Mouse (Mus musculus) neural tube, embryonic 15.5 days (tissue): ENCODE data around the gene Tgm5. TPM values are rescaled to one million over a fixed set of nuclear protein-coding genes. Genes with fewer than 3 reads are reported as not detected.

Experiments used
- ATAC-seq: fragments of 200-750 bp; cut with Nextera tagmentation; 2 replicates; pipeline ENCODE4 v1.8.0; 2017; ENCODE audit warnings: mild to moderate bottlenecking, moderate TSS enrichment, moderate library complexity; ENCODE audit not compliant: low FRiP score
- H3K27ac ChIP-seq: fragments of 300-500 bp; sonication (generic); replicated peaks from 2 replicates; pipeline ENCODE4 v1.5.1; 2015; ENCODE audit warnings: mild to moderate bottlenecking, inconsistent platforms
- H3K27me3 ChIP-seq: fragments of 300-500 bp; sonication (generic); replicated peaks from 2 replicates; pipeline ENCODE4 v1.6.1; 2015; ENCODE audit warnings: inconsistent platforms
- H3K36me3 ChIP-seq: fragments of 300-500 bp; sonication (generic); 2 replicates; pipeline ENCODE4 v1.6.1; 2015; ENCODE audit warnings: inconsistent platforms
- H3K4me1 ChIP-seq: fragments of 300-500 bp; sonication (generic); 2 replicates; pipeline ENCODE4 v1.6.1; 2015; ENCODE audit warnings: inconsistent platforms
- H3K4me2 ChIP-seq: fragments of 300-500 bp; sonication (generic); 2 replicates; pipeline ENCODE4 v1.6.1; 2015; ENCODE audit warnings: inconsistent platforms, mild to moderate bottlenecking, moderate library complexity
- H3K4me3 ChIP-seq: fragments of 300-500 bp; sonication (generic); replicated peaks from 2 replicates; pipeline ENCODE4 v1.5.1; 2015; ENCODE audit warnings: mild to moderate bottlenecking, inconsistent platforms
- H3K9ac ChIP-seq: fragments of 300-500 bp; sonication (generic); replicated peaks from 2 replicates; pipeline ENCODE4 v1.6.1; 2015; ENCODE audit warnings: mild to moderate bottlenecking, inconsistent platforms
- H3K9me3 ChIP-seq: fragments of 300-500 bp; sonication (generic); replicated peaks from 2 replicates; pipeline ENCODE4 v1.6.1; 2016; ENCODE audit warnings: inconsistent platforms
- WGBS: fragments of 180-500 bp; shearing (Covaris S2); methylation state at CpG from one replicate; pipeline ENCODE4 v1.1.7; 2015; ENCODE audit warnings: mixed read lengths; 5-methylcytosine and 5-hydroxymethylcytosine counted together
- polyA plus RNA-seq: library from polyadenylated mRNA; unstranded; fragments of >200 nt; fragmentation: Nextera tagmentation; extraction: Ambion mirVana; gene quantifications from 2 replicates; pipeline ENCODE4 v1.2.1, GENCODE M21; 2015

Gene Tgm5
- polyA plus RNA-seq, 1 experiment from 2014 or later = 0.09 TPM

DNA sequence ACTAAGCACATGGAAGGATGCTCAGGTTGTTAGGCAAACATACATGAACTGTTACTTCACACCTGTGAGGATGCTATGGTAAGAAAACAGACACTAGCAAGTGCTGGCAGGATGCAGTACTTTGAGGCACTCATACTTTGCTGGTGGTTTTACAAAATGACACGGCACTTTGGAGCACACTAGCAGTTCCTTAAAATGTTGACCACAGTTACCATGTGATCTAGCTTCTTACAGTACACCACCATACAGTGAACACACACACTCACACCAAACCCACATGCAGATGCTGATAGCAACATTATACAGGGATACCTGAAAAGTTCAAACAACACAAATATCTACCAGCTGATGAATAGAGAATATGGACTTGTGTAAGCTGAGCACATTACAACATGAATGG, 3.0 kb downstream of the Tgm5 start:
- no peak overlapping the region for H3K4me3 ChIP-seq
- H3K36me3 ChIP-seq = no peaks in the 10 kb centered on the region
- no peak for ATAC-seq
- H3K9me3 ChIP-seq = no peaks in the 10 kb centered on the region
- H3K27ac ChIP-seq = no peak overlapping the region
- WGBS = 88% methylated on average over 1 of the region's 1 CpGs
- H3K27me3 ChIP-seq = no peaks in the 10 kb centered on the region
- H3K4me1 ChIP-seq = peaks cover 4% of the 10 kb centered on the region; the same call in 1 of the 2 replicates
- no peak overlapping the region for H3K4me2 ChIP-seq
- no peak overlapping the region for H3K9ac ChIP-seq

DNA sequence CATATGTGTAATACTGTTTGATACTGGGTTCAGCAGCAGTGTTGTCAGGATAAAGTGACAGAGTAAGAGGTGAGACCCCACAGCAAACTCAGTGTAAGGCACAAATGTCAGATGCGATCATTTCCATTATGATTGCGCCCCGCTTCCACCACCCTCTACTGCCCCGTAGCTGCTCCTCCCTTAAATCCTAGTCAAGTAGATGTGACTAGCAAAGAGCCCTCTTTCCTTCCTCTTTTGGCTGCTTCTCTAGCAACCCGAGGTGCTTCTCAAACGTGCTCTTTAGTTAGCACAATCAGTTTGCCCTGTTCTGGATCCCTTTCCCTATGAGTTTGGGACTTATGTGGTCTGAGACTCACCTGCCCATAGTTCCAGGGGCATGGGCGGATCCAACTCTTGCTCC, 10.9 kb downstream of the Tgm5 start:
- no peak overlapping the region for H3K4me2 ChIP-seq
- no peaks in the 10 kb centered on the region for H3K4me1 ChIP-seq
- no peaks in the 10 kb centered on the region for H3K27me3 ChIP-seq
- no peaks in the 10 kb centered on the region for H3K36me3 ChIP-seq
- no peak overlapping the region for H3K9ac ChIP-seq
- H3K9me3 ChIP-seq = no peaks in the 10 kb centered on the region
- H3K4me3 ChIP-seq = no peak overlapping the region
- H3K27ac ChIP-seq = no peak overlapping the region
- WGBS = 89% methylated on average over 7 of the region's 7 CpGs
- ATAC-seq = no peak

DNA sequence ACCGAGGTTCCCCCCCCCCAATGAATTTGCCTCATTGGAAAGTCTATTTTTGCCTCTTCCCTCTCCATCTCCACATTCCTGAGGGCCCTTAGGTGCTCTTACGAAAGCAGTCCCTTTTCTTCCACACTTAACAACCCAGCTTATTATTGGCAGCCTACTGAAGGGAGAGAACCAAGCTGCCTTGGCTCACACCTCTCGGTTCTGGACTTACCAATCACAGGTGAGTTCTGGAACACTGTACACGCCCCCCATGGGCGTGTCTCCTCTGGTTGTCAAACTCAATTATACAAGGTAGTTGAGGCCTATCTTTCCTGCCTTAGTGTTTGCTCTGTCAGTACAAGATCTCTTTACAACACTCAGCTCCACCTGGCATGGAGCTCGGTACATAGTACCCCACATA, 13.8 kb downstream of the Tgm5 start:
- no peak overlapping the region for H3K4me3 ChIP-seq
- no peaks in the 10 kb centered on the region for H3K4me1 ChIP-seq
- H3K9me3 ChIP-seq = no peaks in the 10 kb centered on the region
- no peak overlapping the region for H3K27ac ChIP-seq
- no peak overlapping the region for H3K4me2 ChIP-seq
- no peak overlapping the region for H3K9ac ChIP-seq
- H3K27me3 ChIP-seq = no peaks in the 10 kb centered on the region
- no peaks in the 10 kb centered on the region for H3K36me3 ChIP-seq
- 80% methylated on average over 6 of the region's 6 CpGs for WGBS
- ATAC-seq = no peak

DNA sequence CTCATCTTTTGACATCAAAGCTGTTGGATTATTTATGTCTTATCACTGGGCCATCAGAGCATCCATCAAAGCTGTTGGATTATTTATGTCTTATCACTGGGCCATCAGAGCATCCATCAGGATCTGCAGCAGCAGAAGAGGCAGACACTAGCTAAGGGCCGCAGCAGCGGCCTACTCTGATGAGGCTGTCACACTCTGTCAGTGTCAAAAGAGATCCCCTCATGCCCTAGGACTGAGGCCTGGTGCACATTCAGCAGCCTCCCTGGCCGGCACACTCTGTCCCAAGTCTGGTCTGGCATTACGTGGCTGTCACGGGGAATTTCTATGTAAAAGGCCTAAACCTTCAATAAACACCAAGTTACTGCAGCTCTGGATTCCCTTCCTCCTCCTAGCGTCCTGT, 16.1 kb downstream of the Tgm5 start:
- H3K9ac ChIP-seq = no peak overlapping the region
- no peak overlapping the region for H3K4me3 ChIP-seq
- no peaks in the 10 kb centered on the region for H3K27me3 ChIP-seq
- no peak for ATAC-seq
- 66% methylated on average over 6 of the region's 6 CpGs for WGBS
- no peaks in the 10 kb centered on the region for H3K4me1 ChIP-seq
- no peaks in the 10 kb centered on the region for H3K36me3 ChIP-seq
- H3K4me2 ChIP-seq = no peak overlapping the region
- no peak overlapping the region for H3K27ac ChIP-seq
- no peaks in the 10 kb centered on the region for H3K9me3 ChIP-seq

DNA sequence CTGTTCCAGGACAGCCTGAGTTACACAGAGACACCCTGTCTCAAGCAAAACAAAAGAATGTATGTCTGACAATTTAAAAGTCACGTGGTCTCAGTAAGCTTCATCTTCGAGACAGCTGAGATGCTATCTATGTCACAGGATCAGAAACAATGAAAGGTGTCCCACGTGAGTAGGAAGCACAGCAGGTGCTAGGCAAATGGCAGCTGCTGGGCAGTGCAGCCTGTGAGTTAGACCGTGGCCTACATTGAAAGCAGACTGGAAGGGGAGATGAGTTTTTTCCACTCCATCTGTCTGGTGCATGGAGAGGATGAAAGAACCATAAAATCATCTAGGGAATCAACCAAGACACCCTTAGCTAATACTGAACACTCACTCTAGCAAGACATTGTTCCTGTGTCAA, 18.5 kb downstream of the Tgm5 start:
- Histone ChIP-seq H3K27ac (no peak overlapping the region), H3K4me3 (no peak overlapping the region), H3K9me3 (no peaks in the 10 kb centered on the region), H3K4me2 (no peak overlapping the region), H3K9ac (no peak overlapping the region), H3K27me3 (no peaks in the 10 kb centered on the region), H3K36me3 (no peaks in the 10 kb centered on the region), H3K4me1 (no peaks in the 10 kb centered on the region)
- no peak for ATAC-seq
- 64% methylated on average over 4 of the region's 4 CpGs for WGBS

DNA sequence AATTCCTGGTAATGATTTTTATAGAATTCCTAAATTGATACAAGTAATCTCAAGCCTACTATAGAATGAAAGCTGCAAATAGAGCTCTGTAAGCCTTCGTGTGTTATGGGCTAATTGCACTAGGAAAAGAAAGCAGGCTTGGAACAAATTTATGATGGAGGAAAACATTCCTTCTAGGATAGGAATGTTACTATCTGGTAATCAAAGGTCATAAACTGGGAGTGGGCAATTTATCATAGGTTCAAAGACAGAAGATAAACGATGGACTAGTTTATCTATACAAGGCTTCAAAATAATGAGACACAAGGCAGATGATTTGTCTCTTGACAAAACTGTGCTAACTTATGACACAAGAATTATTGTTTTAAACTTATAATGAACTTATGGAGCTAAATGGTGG, 24.3 kb downstream of the Tgm5 start:
- no peaks in the 10 kb centered on the region for H3K36me3 ChIP-seq

DNA sequence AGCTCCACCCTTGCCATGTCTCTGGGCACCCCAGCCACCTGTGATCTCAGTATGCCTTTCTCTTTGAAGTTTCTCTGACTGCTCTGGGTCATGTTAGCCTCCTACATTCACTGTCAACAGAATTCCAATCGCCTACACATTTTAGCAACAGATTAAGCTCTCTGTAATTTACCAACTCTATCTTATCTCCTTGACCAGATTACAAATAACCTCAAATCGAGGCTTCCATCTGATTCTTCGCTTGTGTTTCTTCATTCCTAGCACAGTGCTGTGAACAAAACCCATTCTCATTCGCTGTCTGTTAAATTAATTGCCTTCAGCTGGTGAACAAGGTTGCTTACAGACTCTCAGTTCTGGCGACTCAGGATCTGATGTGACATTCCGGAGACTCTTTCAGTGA, 27.6 kb downstream of the Tgm5 start:
- Histone ChIP-seq H3K27ac (no peak overlapping the region), H3K4me2 (no peak overlapping the region), H3K27me3 (no peaks in the 10 kb centered on the region), H3K4me3 (no peak overlapping the region), H3K4me1 (no peaks in the 10 kb centered on the region), H3K36me3 (no peaks in the 10 kb centered on the region), H3K9me3 (no peaks in the 10 kb centered on the region), H3K9ac (no peak overlapping the region)
- WGBS = 63% methylated on average over 6 of the region's 6 CpGs
- ATAC-seq = no peak

More for the DNA sequence above, 24.3 kb downstream of the Tgm5 start:
- Histone ChIP-seq H3K27ac (no peak overlapping the region), H3K4me3 (no peak overlapping the region), H3K4me1 (no peaks in the 10 kb centered on the region), H3K9me3 (no peaks in the 10 kb centered on the region), H3K4me2 (no peak overlapping the region), H3K27me3 (no peaks in the 10 kb centered on the region), H3K9ac (no peak overlapping the region)
- 58% methylated on average over 2 of the region's 2 CpGs for WGBS
- no peak for ATAC-seq

DNA sequence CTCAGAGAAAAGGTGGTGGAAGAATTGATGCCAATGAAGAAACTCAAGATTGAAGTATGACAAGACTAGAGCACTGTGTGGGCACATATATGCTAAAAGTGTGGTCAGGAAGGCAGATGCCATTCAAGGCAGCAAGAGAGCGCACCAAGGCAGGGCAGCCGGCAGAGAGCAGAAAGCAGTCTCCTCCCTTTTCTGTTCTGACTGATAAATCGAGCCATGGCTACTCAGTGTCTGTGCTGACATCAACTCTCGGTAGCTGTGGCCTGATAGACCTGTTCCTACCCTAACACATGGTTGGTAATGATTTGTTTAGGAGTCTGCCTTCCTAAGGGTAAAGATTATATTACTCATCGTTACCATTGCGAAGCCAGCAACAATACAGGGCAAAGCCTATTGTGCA, 29.7 kb downstream of the Tgm5 start:
- Histone ChIP-seq H3K4me3 (no peak overlapping the region), H3K9ac (no peak overlapping the region), H3K4me1 (no peaks in the 10 kb centered on the region), H3K4me2 (no peak overlapping the region), H3K9me3 (no peaks in the 10 kb centered on the region), H3K36me3 (no peaks in the 10 kb centered on the region), H3K27ac (no peak overlapping the region), H3K27me3 (no peaks in the 10 kb centered on the region)
- WGBS = 84% methylated on average over 6 of the region's 6 CpGs
- ATAC-seq = no peak

DNA sequence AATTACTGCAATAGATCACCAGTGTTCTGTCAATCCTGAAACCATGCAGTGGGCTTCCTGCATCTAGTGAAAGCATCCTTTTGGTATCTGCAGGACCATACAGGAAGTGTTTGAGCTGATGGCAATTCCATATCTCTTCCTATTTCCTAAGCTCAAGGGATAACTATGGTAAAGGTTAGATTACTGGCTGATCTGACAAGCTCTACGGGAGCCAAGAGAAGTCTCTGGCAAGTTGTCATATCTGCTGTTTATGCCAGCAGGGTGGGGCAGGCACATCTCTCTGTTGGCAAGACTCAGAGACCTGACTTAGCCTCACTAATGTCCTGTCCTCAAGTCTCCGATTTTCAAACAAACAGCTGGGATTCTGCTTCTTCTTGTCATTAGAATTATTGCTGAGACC, 31.6 kb downstream of the Tgm5 start:
- Histone ChIP-seq H3K9ac (no peak overlapping the region), H3K36me3 (no peaks in the 10 kb centered on the region), H3K27me3 (no peaks in the 10 kb centered on the region), H3K27ac (no peak overlapping the region), H3K9me3 (no peaks in the 10 kb centered on the region), H3K4me1 (no peaks in the 10 kb centered on the region), H3K4me3 (no peak overlapping the region), H3K4me2 (no peak overlapping the region)
- ATAC-seq = no peak
- WGBS = 81% methylated on average over 2 of the region's 2 CpGs

DNA sequence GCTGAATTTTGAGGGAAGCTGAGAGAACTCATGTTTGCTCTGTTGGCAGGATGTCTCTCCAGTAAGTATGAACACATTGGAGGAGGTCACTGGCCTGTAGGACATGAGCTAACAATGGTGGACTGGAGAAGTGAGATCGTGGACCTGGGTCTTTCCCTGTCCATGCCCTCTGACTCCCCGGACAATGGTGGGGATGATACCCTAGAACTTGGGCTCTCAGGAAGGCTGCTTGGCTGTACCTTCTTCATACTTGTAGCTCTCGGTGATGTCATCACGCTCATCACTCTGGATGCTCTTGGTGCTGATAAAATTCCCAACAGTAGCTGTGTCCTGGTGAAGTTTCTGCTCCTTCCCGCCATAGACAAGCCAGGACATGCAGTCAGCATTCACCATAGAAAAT, 33.5 kb downstream of the Tgm5 start:
- no peak overlapping the region for H3K27ac ChIP-seq
- WGBS = 92% methylated on average over 5 of the region's 5 CpGs

DNA sequence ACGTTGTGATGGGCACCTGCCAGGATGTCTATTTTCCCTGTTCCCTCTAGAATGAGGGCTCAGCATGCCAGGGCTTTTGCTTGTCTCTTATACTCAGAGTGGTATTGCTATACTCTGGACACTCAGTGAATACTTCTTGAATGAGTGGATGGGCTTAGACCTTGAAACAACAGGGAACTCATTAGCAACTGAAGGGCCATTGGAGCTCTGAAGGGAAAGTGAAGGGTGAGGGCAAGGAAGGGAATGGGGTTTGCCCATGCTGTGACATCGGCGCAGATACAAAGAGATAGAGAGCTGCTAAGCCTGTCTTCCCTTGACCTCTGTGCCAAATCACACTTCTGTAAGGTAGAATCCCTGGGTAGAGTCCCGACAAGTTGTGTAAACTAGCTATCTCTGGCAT, 40.0 kb downstream of the Tgm5 start:
- Histone ChIP-seq H3K4me1 (no peaks in the 10 kb centered on the region), H3K27ac (no peak overlapping the region), H3K4me3 (no peak overlapping the region), H3K4me2 (no peak overlapping the region), H3K9ac (no peak overlapping the region), H3K36me3 (no peaks in the 10 kb centered on the region), H3K27me3 (no peaks in the 10 kb centered on the region), H3K9me3 (no peaks in the 10 kb centered on the region)
- no peak for ATAC-seq
- 81% methylated on average over 4 of the region's 4 CpGs for WGBS

More for the DNA sequence above, 33.5 kb downstream of the Tgm5 start:
- Histone ChIP-seq H3K9me3 (no peaks in the 10 kb centered on the region), H3K4me1 (no peaks in the 10 kb centered on the region), H3K4me3 (no peak overlapping the region), H3K27me3 (no peaks in the 10 kb centered on the region), H3K4me2 (no peak overlapping the region), H3K36me3 (no peaks in the 10 kb centered on the region), H3K9ac (no peak overlapping the region)
- ATAC-seq = no peak

DNA sequence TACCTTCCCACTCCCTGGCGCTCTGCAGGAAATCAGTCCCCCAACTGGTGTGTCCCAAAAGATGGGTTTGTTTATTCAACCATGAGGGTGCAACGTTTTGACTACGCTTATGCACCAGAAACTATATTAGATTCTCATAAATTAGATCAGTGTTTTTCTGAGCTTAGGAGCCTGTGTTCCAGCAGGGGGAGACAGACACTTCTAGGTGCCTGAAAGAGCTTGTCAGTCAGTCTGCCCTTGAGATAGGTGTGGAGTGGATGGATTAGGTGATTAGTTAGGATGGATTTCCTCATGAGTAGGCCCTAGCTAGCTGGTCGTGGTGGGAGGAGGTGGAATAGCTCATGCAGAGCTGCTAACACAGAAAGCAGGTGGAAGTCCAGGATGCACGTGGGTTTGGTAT, 44.5 kb downstream of the Tgm5 start:
- Histone ChIP-seq H3K27me3 (no peaks in the 10 kb centered on the region), H3K36me3 (no peaks in the 10 kb centered on the region), H3K9me3 (no peaks in the 10 kb centered on the region), H3K27ac (no peak overlapping the region), H3K4me1 (no peaks in the 10 kb centered on the region), H3K4me3 (no peak overlapping the region), H3K4me2 (no peak overlapping the region), H3K9ac (no peak overlapping the region)
- 45% methylated on average over 5 of the region's 5 CpGs for WGBS
- ATAC-seq = no peak

DNA sequence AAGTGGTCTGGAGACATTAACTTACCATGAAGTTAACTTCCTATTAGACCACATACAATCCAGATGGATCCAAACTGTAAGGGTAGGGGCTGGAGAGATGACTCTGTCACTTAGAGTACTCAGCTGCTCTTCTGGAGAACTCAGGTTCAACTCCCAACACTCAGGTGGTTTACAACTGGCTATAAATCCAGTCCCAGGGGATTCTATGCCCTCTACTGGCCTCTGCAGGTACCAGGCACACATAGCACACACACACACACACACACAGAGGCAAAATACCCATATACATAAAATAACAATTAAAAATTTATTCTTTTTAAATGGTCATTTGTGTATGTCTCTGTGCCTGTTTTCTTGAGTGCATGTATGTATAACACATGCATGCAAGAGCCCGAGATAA, 46.3 kb downstream of the Tgm5 start:
- no peak overlapping the region for H3K27ac ChIP-seq
- no peaks in the 10 kb centered on the region for H3K9me3 ChIP-seq
- no peak for ATAC-seq
- WGBS = 89% methylated on average over 1 of the region's 1 CpGs
- H3K4me2 ChIP-seq = no peak overlapping the region
- no peaks in the 10 kb centered on the region for H3K27me3 ChIP-seq
- H3K36me3 ChIP-seq = no peaks in the 10 kb centered on the region
- no peak overlapping the region for H3K9ac ChIP-seq
- H3K4me3 ChIP-seq = no peak overlapping the region
- no peaks in the 10 kb centered on the region for H3K4me1 ChIP-seq
